Mouse (Mus musculus): Measurements from ENCODE around the gene Gzmb.
"Not testable (repeated sequence)": the region's sequence is repeated elsewhere in the genome, so short reads cannot be mapped to it uniquely, and the experiment has no call there.

GRCm38 (mm10) chr14:56276096-56276495, 14.0 kb upstream of the Gzmb start:
- TF ChIP-seq CTCF (IDR thresholded peaks at IDR 0.05; ENCODE audit: control insufficient read depth, insufficient read depth, insufficient replicate concordance, low read depth, low read length); POLR2A (IDR thresholded peaks at IDR 0.05; ENCODE audit: control insufficient read depth, low read depth, low read length): not testable (repeated sequence)
